Mouse (Mus musculus) liver, postnatal 0 days (tissue): ENCODE measurements around the gene Ggcx. TPM values are rescaled to one million over a fixed set of nuclear protein-coding genes. Genes with fewer than 3 reads are reported as not detected.

Experiments
- ATAC-seq: fragments of 200-750 bp; cut with Nextera tagmentation; 2 replicates; pipeline ENCODE4 v1.8.0; 2017; ENCODE audit warnings: mild to moderate bottlenecking, moderate library complexity
- DNase-seq: peaks from one replicate; pipeline ENCODE4 v3.0.0-alpha.2; 2016
- H3K27ac ChIP-seq: fragments of 300-500 bp; sonication (generic); 2 replicates; pipeline ENCODE4 v1.5.1; 2014; ENCODE audit warnings: antibody characterized with exemption, moderate library complexity, mild to moderate bottlenecking, low read depth
- H3K27me3 ChIP-seq: fragments of 300-500 bp; sonication (generic); 2 replicates; pipeline ENCODE4 v1.6.1; 2014; ENCODE audit warnings: low read length, control low read depth, mixed read lengths; ENCODE audit not compliant: insufficient read depth
- H3K36me3 ChIP-seq: fragments of 300-500 bp; sonication (generic); replicated peaks from 2 replicates; pipeline ENCODE4 v1.6.1; 2014; ENCODE audit warnings: mild to moderate bottlenecking, control low read depth, low read length, moderate library complexity, mixed read lengths; ENCODE audit not compliant: insufficient read depth
- H3K4me1 ChIP-seq: fragments of 300-500 bp; sonication (generic); 2 replicates; pipeline ENCODE4 v1.6.1; 2014; ENCODE audit warnings: antibody characterized with exemption, mild to moderate bottlenecking, control low read depth; ENCODE audit not compliant: insufficient read depth
- H3K4me2 ChIP-seq: fragments of 300-500 bp; sonication (generic); 2 replicates; pipeline ENCODE4 v1.6.1; 2014; ENCODE audit warnings: low read depth, mild to moderate bottlenecking, low read length, moderate library complexity, mixed read lengths
- H3K4me3 ChIP-seq: fragments of 300-500 bp; sonication (generic); 2 replicates; pipeline ENCODE4 v1.5.1; 2014; ENCODE audit warnings: low read depth, low read length
- H3K9ac ChIP-seq: fragments of 300-500 bp; sonication (generic); replicated peaks from 2 replicates; pipeline ENCODE4 v1.6.1; 2014; ENCODE audit warnings: mild to moderate bottlenecking, moderate library complexity
- H3K9me3 ChIP-seq: fragments of 300-500 bp; sonication (generic); 2 replicates; pipeline ENCODE4 v1.6.1; 2016; ENCODE audit warnings: mild to moderate bottlenecking, control low read depth, low read length, mixed read lengths
- CTCF ChIP-seq: sonication (generic); IDR thresholded peaks from 2 replicates; pipeline ENCODE4 v1.5.1; 2016; ENCODE audit warnings: antibody characterized with exemption, low read depth
- EP300 ChIP-seq: IDR thresholded peaks from 2 replicates; pipeline ENCODE4 v1.6.1; 2016; ENCODE audit warnings: antibody characterized with exemption, low read depth, mild to moderate bottlenecking
- WGBS: fragments of 180-500 bp; shearing (Covaris S2); extraction: QIAGEN DNeasy Blood & Tissue Kit; methylation state at CpG from one replicate; pipeline ENCODE4 v1.1.7; 2014; ENCODE audit not compliant: insufficient replicate concordance; 5-methylcytosine and 5-hydroxymethylcytosine counted together
- polyA plus RNA-seq: library from polyadenylated mRNA; unstranded; fragments of >200 nt; fragmentation: Nextera tagmentation; extraction: Ambion mirVana; gene quantifications from 2 replicates; pipeline ENCODE4 v1.2.1, GENCODE M21; 2015

Ggcx gene
- polyA plus RNA-seq, 1 experiment from 2014 or later = 20.7 TPM

DNA sequence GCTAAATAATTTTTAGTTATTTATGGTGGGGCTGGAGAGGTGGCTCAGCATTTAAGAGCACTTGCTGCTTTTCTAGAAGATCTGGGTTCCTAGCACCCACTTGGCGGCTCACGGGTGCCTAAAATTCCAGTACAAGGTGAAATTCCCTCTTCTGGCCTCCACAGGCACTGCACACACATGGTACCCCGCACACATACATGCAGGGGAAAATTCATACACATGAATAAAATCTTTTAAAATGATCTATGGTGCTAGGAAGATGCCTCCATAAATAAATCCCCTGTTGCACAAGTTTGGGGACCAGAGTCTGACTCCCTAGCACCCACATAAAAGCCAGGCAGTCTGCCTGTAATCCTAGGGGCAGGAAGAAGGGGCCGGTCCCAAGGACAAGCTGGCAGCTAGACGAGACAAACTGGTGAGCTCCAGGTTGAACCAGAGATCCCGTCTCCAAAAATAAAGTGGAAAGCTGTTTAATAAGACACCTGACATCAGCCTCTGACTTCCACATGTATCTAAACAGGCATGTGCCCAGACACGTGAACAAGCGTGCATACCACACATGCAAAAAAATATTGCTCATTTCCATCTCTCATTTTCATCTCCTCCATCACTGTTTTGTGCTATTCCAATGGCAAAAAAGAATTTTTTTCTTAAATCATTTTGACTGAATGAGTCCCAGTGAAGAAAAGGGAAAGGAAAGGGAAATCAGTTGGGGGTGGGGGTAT is 35.4 kb upstream of the Ggcx start:
- H3K4me3 ChIP-seq = peak overlapping the region; percentile 75
- no peaks in the 10 kb centered on the region for H3K36me3 ChIP-seq
- H3K4me1 ChIP-seq = peaks cover 30% of the 10 kb centered on the region
- peak overlapping the region; percentile 79; the same call in 1 of the 2 replicates for H3K9ac ChIP-seq
- no peaks in the 10 kb centered on the region for H3K9me3 ChIP-seq
- peak overlapping the region; percentile 70 for H3K4me2 ChIP-seq
- TF ChIP-seq CTCF (peak; percentile 27; the same call in 1 of the 2 replicates), EP300 (no peak)
- H3K27me3 ChIP-seq = no peaks in the 10 kb centered on the region
- no peak overlapping the region for H3K27ac ChIP-seq
- DNase-seq (no peak), ATAC-seq (no peak)
- 57% methylated on average over 8 of the region's 8 CpGs for WGBS

- H3K9me3 ChIP-seq = no peaks in the 10 kb centered on the region
- ATAC-seq (peak; percentile 20), DNase-seq (no peak)
- H3K36me3 ChIP-seq = 0 out of 2 replicates have a peak, but pooled peaks cover 6% of the 10 kb centered on the region
- H3K27me3 ChIP-seq = no peaks in the 10 kb centered on the region
- H3K27ac ChIP-seq = peak overlapping the region; percentile 86
- peak overlapping the region; percentile 79 for H3K9ac ChIP-seq
- TF ChIP-seq EP300 (no peak), CTCF (no peak)
- 17% methylated on average over 7 of the region's 7 CpGs for WGBS
- H3K4me2 ChIP-seq = peak overlapping the region; percentile 70
- H3K4me1 ChIP-seq = peaks cover 31% of the 10 kb centered on the region
- H3K4me3 ChIP-seq = peak overlapping the region; percentile 75
Observed at GRCm38 (mm10) chr6:72379377-72380130, 34.6 kb upstream of the Ggcx start.

GRCm38 (mm10) chr6:72380131-72380770 is 33.9 kb upstream of the Ggcx start, which contains the start of gene Vamp5:
Vamp5 (minus strand) TSS chr6:72380468.
- Histone ChIP-seq H3K4me3 (peak within 1 kb of the TSS; percentile 75), H3K4me1 (peaks cover 24% of the 10 kb centered on the region), H3K27me3 (no peaks in the 10 kb centered on the region), H3K9me3 (no peaks in the 10 kb centered on the region), H3K36me3 (peaks cover 13% of the 10 kb centered on the region), H3K4me2 (peak within 1 kb of the TSS; percentile 70), H3K9ac (peak within 1 kb of the TSS; percentile 79), H3K27ac (peak within 1 kb of the TSS; percentile 86)
- 2% methylated on average over 49 of the region's 49 CpGs for WGBS
- peak; percentile 92 for DNase-seq
- peak; percentile 90 for ATAC-seq
- TF ChIP-seq CTCF = peak; percentile 72
- no peak for TF ChIP-seq EP300

DNA sequence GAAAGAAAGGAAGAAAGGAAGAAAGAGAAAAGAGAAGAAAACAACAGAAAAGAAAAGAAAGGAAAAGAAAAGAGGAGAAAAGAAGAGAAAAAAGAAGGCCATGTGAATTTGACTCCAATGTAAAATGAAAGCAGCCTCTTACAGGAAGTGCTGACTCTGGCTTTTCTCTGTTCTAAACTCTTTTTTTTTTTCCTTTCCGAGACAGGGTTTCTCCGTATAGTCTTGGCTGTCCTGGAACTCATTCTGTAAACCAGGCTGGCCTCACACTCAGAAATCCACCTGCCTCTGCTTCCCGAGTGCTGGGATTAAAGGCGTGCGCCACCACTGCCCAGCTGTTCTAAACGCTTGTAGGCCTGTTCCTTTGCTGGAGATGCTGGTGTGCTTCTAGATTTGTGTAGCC is 31.6 kb upstream of the Ggcx start:
- Histone ChIP-seq H3K9me3 (no peaks in the 10 kb centered on the region), H3K4me2 (no peak overlapping the region), H3K4me1 (peaks cover 25% of the 10 kb centered on the region), H3K27me3 (no peaks in the 10 kb centered on the region), H3K36me3 (peaks cover 31% of the 10 kb centered on the region), H3K4me3 (no peak overlapping the region), H3K9ac (peak overlapping the region; percentile 19; the same call in 1 of the 2 replicates), H3K27ac (peak overlapping the region; percentile 53)
- TF ChIP-seq EP300 = no peak
- TF ChIP-seq CTCF = no peak
- 63% methylated on average over 6 of the region's 6 CpGs for WGBS
- ATAC-seq (no peak), DNase-seq (no peak)

- DNase-seq (no peak), ATAC-seq (no peak)
- Histone ChIP-seq H3K4me2 (peak overlapping the region; percentile 31), H3K27me3 (no peaks in the 10 kb centered on the region), H3K27ac (peak overlapping the region; percentile 74), H3K9ac (peak overlapping the region; percentile 23; the same call in 1 of the 2 replicates), H3K9me3 (no peaks in the 10 kb centered on the region), H3K4me3 (no peak overlapping the region), H3K36me3 (peaks cover 39% of the 10 kb centered on the region), H3K4me1 (peaks cover 31% of the 10 kb centered on the region)
- WGBS = 70% methylated on average over 6 of the region's 6 CpGs
- TF ChIP-seq CTCF (no peak), EP300 (no peak)
Observed at GRCm38 (mm10) chr6:72383142-72383820, 30.8 kb upstream of the Ggcx start.
